32 mouse cellular contexts compared by ENCODE assay signal in genomic region chr3:86693553-86693952, GRCm38 (mm10).
"Had no signal": no experiment of that assay in that cellular context is flagged by ENCODE, and none has a peak within 500 bp of the region (broad histone marks: within the 10 kb centered on the region; RNA-seq: fewer than 3 reads in every experiment).

No protein-coding gene starts in this region.

- H3K4me2 ChIP-seq: heart, embryonic 11.5 days; heart, embryonic 12.5 days; heart, embryonic 13.5 days; heart, embryonic 15.5 days; hindbrain, embryonic 12.5 days; hindbrain, embryonic 13.5 days; hindbrain, embryonic 14.5 days; hindbrain, embryonic 15.5 days; intestine, embryonic 15.5 days; kidney, embryonic 15.5 days had no signal

- DNase-seq: heart, postnatal 10 days; heart, postnatal 14 days; heart, postnatal 36 days; heart, postnatal 4 days; kidney, adult 11 months; kidney, adult 18-20 months; kidney, adult 2 months; kidney, adult 8-10 months; kidney, adult 9 months; kidney, postnatal 10 days; kidney, postnatal 14 days; kidney, postnatal 25 days; kidney, postnatal 36 days; kidney, postnatal 4 days; layer of hippocampus, adult 9-11 months; layer of hippocampus, postnatal 36 days had no signal

- H3K27me3 ChIP-seq: heart, embryonic 12.5 days; hindbrain, embryonic 12.5 days; hindbrain, embryonic 13.5 days; hindbrain, embryonic 15.5 days; intestine, embryonic 15.5 days; kidney, embryonic 15.5 days had no signal

- H3K4me1 ChIP-seq: kidney, embryonic 15.5 days had no signal

- H3K36me3 ChIP-seq: heart, embryonic 10.5 days; heart, embryonic 12.5 days; heart, embryonic 13.5 days; heart, embryonic 15.5 days; hindbrain, embryonic 10.5 days; hindbrain, embryonic 12.5 days; hindbrain, embryonic 13.5 days; hindbrain, embryonic 15.5 days; intestine, embryonic 15.5 days; kidney, embryonic 15.5 days had no signal

- H3K9me3 ChIP-seq: heart, embryonic 10.5 days; heart, embryonic 12.5 days; heart, embryonic 13.5 days; heart, embryonic 15.5 days; hindbrain, embryonic 10.5 days; hindbrain, embryonic 12.5 days; hindbrain, embryonic 13.5 days; hindbrain, embryonic 15.5 days; intestine, embryonic 15.5 days; kidney, embryonic 15.5 days had no signal

- H3K9ac ChIP-seq: heart, embryonic 12.5 days; heart, embryonic 13.5 days; heart, embryonic 15.5 days; hindbrain, embryonic 12.5 days; hindbrain, embryonic 13.5 days; hindbrain, embryonic 14.5 days; hindbrain, embryonic 15.5 days; intestine, embryonic 15.5 days; kidney, embryonic 15.5 days had no signal

- H3K27ac ChIP-seq: heart, embryonic 10.5 days; heart, embryonic 13.5 days; heart, embryonic 15.5 days; hindbrain, embryonic 10.5 days; hindbrain, embryonic 12.5 days; hindbrain, embryonic 13.5 days; hindbrain, embryonic 14.5 days; hindbrain, embryonic 15.5 days; hindbrain, postnatal 0 days; intestine, embryonic 15.5 days; kidney, embryonic 15.5 days; kidney, postnatal 0 days; layer of hippocampus, adult 2 months; left cerebral cortex, adult 2 months had no signal

- H3K4me3 ChIP-seq: heart, embryonic 10.5 days; heart, embryonic 12.5 days; heart, embryonic 13.5 days; heart, embryonic 15.5 days; hindbrain, embryonic 10.5 days; hindbrain, embryonic 12.5 days; hindbrain, embryonic 13.5 days; hindbrain, embryonic 15.5 days; intestine, embryonic 15.5 days; kidney, embryonic 15.5 days; layer of hippocampus, adult 2 months; left cerebral cortex, adult 2 months had no signal
